Mouse (Mus musculus): Measurements from ENCODE around the gene Stard9.

DNA sequence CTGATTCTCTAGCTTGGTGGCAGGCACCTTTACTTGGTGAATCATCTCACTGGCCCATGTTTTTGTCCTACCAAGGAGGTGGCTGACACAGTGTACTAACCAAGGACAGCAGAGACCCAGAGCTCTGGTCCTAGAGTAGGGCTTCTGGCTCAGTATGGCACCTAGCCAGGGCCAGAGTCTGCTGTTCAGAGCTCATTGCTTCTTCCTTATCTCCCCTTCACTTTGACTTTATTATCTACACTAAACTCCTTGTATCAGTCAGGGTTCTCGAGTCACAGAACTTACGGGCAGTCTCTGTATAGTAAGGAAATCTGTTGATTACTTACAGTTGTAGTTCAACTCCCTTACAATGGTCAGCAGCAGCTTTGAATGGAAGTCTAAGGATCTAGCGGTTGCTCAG lies 82.0 kb downstream of the Stard9 start:
- TF ChIP-seq POLR2A (IDR thresholded peaks at IDR 0.05; ENCODE audit: borderline replicate concordance, extremely low read depth, low read depth, low read length) (no peak), CTCF (IDR thresholded peaks at IDR 0.05; ENCODE audit: insufficient read depth, low read length) (no peak)

All from lung, adult 2 months (tissue).